Mouse (Mus musculus) midbrain, embryonic 12.5 days (tissue): ENCODE data around the gene Irs1. TPM values are rescaled to one million over a fixed set of nuclear protein-coding genes. Genes with fewer than 3 reads are reported as not detected.

Experiments used
- ATAC-seq: fragments of 200-750 bp; cut with Nextera tagmentation; 2 replicates; pipeline ENCODE4 v1.8.0; 2017; ENCODE audit warnings: low read depth, moderate TSS enrichment, moderate library complexity; ENCODE audit not compliant: low FRiP score
- H3K27ac ChIP-seq: fragments of 300-500 bp; sonication (generic); replicated peaks from 2 replicates; pipeline ENCODE4 v1.5.1; 2016; ENCODE audit warnings: mild to moderate bottlenecking
- H3K27me3 ChIP-seq: fragments of 300-500 bp; sonication (generic); 2 replicates; pipeline ENCODE4 v1.6.1; 2016; ENCODE audit warnings: mild to moderate bottlenecking
- H3K36me3 ChIP-seq: fragments of 300-500 bp; sonication (generic); 2 replicates; pipeline ENCODE4 v1.6.1; 2016
- H3K4me1 ChIP-seq: fragments of 300-500 bp; sonication (generic); 2 replicates; pipeline ENCODE4 v1.6.1; 2016
- H3K4me2 ChIP-seq: fragments of 300-500 bp; sonication (generic); replicated peaks from 2 replicates; pipeline ENCODE4 v1.6.1; 2016; ENCODE audit warnings: mild to moderate bottlenecking, moderate library complexity
- H3K4me3 ChIP-seq: fragments of 300-500 bp; sonication (generic); 2 replicates; pipeline ENCODE4 v1.5.1; 2016; ENCODE audit warnings: mild to moderate bottlenecking
- H3K9ac ChIP-seq: fragments of 300-500 bp; sonication (generic); replicated peaks from 2 replicates; pipeline ENCODE4 v1.6.1; 2016; ENCODE audit warnings: mild to moderate bottlenecking, moderate library complexity
- H3K9me3 ChIP-seq: fragments of 300-500 bp; sonication (generic); 2 replicates; pipeline ENCODE4 v1.6.1; 2016; ENCODE audit warnings: mild to moderate bottlenecking
- WGBS: fragments of 180-500 bp; shearing (Covaris S2); methylation state at CpG from one replicate; pipeline ENCODE4 v1.1.7; 2016; 5-methylcytosine and 5-hydroxymethylcytosine counted together
- polyA plus RNA-seq: library from polyadenylated mRNA; unstranded; fragments of >200 nt; fragmentation: Nextera tagmentation; extraction: Ambion mirVana; gene quantifications from 2 replicates; pipeline ENCODE4 v1.2.1, GENCODE M21; 2016

Irs1 gene
- 11.5 and 11.7 TPM in 2 replicates for polyA plus RNA-seq

DNA sequence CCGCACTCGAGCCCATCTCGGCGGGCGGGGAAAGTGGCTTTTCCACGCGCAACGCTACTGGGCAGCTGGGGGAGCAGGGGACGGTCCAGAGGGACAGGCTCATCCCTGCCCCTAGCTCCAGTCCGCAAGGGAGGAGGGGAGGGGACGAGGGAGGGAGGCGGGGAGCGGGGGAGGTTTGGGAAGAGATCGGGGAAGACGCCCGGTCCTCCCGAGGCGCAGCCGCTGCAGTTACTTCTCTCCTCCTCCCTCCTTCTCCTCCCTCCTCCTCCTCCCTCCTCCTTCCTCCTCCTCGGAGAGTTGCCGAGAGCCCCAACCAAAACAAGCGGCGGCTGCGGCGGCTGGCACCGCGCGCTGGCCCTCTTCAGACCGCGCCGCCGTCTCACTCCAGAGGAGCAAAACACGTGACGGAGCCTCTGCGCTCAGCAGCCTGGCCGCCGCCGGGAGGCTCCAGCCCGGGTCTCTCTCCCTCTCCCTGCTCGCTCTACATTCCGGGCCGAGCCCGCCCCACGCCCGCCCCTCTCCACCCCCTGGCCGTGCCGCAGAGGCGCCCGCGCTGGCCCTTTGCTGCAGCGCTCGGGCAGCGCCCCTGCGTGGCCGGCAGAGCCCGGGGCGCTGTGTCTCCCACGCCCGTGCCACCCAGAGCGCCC lies at the start of gene Irs1:
Irs1 (minus strand) TSS at position 266 of the 647 bp plus-strand sequence.
- Histone ChIP-seq H3K27me3 (no peaks in the 10 kb centered on the region), H3K4me2 (peak within 1 kb of the TSS; percentile 89), H3K4me1 (peaks cover 52% of the 10 kb centered on the region), H3K9me3 (no peaks in the 10 kb centered on the region), H3K4me3 (peak within 1 kb of the TSS; percentile 73), H3K27ac (peak within 1 kb of the TSS; percentile 97), H3K36me3 (peaks cover 14% of the 10 kb centered on the region), H3K9ac (peak within 1 kb of the TSS; percentile 83)
- 0% methylated on average over 35 of the region's 60 CpGs for WGBS
- ATAC-seq: peak; percentile 83

DNA sequence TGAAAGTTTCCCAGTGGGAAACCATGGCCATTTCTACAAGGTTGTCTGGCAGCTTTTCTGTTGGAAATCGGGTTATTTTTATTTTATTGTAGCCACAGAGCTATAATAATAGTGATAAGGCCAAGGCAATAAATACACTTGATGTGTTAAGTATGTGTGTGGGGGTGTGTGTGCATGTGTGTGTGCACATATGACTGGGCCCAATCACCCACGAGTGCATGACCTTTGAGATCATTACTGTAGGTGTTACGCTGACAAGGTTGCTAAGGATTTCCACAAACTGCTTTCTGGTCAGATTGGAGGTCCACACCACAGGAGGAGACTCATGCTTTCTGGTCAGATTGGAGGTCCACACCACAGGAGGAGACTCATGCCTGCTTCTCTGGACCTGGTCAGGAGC lies 43.3 kb upstream of the Irs1 start:
- H3K4me2 ChIP-seq: no peak overlapping the region
- H3K9ac ChIP-seq: no peak overlapping the region
- no peaks in the 10 kb centered on the region for H3K36me3 ChIP-seq
- no peaks in the 10 kb centered on the region for H3K27me3 ChIP-seq
- H3K4me1 ChIP-seq: peaks cover 6% of the 10 kb centered on the region
- no peak overlapping the region for H3K4me3 ChIP-seq
- ATAC-seq: no peak
- no peaks in the 10 kb centered on the region for H3K9me3 ChIP-seq
- 88% methylated on average over 3 of the region's 3 CpGs for WGBS
- H3K27ac ChIP-seq: no peak overlapping the region

DNA sequence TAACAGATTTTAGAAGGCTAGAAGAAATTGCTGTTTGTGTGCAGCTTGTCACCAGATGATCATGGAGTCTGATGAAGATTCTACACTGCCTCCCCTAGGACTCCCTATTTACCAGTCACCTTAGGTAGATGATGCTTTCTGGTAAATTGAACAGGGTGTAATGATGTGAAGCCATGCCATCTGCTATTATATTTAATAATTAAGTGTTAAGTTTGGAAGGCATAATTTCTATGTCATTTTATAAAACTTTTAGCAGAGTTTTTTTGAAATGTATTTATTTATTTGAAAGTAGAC lies 38.7 kb upstream of the Irs1 start:
- Histone ChIP-seq H3K9ac (no peak overlapping the region), H3K4me3 (no peak overlapping the region), H3K4me2 (no peak overlapping the region), H3K9me3 (no peaks in the 10 kb centered on the region), H3K27me3 (no peaks in the 10 kb centered on the region), H3K27ac (no peak overlapping the region; the same call in 1 of the 2 replicates), H3K4me1 (peaks cover 6% of the 10 kb centered on the region), H3K36me3 (no peaks in the 10 kb centered on the region)
- 0 out of 2 replicates have a peak, but pooled peaks have one; percentile 48 for ATAC-seq

DNA sequence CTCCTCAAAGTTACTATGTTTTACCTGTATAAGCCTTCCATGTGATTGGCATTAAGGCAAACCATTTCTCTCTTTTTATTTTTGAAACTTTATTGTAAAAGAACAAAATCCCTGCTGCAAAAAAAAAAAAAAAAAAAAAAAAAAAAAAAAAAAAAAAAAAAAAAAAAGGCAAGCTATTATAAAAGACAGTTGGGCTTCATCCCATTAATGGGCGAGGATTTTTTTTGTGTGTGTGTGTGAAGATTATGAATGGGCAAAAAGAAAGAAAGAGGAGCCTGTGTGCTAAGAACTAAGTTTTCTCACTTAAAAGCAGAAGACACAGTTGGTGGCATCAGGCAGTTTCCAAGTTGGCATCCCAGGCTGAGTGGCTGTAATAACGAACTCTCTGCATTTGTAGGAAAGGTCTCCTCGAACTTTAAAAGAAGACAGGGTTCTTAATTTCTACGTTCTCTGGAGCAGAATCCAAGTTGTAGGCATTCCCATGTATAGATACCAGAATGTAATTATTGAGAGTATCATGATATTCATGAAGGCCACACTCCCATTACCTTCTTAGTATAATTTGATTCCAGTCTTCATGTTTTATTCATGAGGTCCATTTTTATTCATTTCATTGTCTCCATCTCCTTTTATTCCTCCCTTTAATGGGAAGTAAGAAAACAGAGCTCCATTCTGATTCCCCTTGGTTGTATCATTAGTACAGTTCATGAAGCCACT lies 38.2 kb upstream of the Irs1 start:
- Histone ChIP-seq H3K4me1 (peaks cover 10% of the 10 kb centered on the region), H3K27ac (no peak overlapping the region; the same call in 1 of the 2 replicates), H3K27me3 (no peaks in the 10 kb centered on the region), H3K9me3 (no peaks in the 10 kb centered on the region), H3K4me3 (no peak overlapping the region), H3K9ac (no peak overlapping the region), H3K4me2 (no peak overlapping the region), H3K36me3 (no peaks in the 10 kb centered on the region)
- 52% methylated on average over 4 of the region's 4 CpGs for WGBS
- ATAC-seq: peak; percentile 36; the same call in 1 of the 2 replicates

DNA sequence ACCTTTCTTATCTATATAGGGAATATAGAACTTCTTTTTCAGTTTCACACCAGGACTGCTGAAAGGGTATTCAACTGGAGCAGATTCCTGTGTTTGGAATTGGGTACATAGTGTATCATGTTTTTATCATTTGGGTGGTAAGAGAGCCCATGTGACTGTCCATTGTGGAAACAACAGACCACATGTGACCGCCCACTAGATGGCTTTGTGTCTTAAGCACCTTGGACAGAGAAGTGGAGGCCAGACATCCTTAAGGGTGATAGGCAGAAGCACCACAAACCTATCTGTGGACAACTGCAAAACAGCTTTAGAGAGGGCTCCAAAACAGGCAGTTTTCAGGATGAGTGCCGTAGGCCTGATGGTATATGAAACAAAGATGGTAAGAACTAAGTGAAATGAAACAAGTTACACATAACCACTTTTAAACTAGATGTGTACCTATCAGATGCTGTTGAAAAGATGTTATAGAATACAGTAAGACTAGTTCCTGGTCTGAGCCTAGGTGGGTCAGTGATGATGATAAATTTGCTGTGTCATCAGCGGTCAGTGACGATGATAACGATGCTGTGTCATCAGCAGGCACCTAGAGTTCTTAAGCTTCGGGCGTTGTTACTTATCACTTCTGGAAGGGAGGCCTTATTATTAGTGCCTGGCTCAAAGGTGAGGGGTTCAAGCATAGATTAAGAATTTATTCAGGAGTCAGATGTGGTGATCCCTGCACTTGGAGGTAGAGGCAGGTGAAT lies 37.0 kb upstream of the Irs1 start:
- no peaks in the 10 kb centered on the region for H3K27me3 ChIP-seq
- peaks cover 17% of the 10 kb centered on the region for H3K4me1 ChIP-seq
- no peak overlapping the region for H3K9ac ChIP-seq
- H3K9me3 ChIP-seq: no peaks in the 10 kb centered on the region
- H3K36me3 ChIP-seq: no peaks in the 10 kb centered on the region
- H3K27ac ChIP-seq: no peak overlapping the region
- H3K4me2 ChIP-seq: no peak overlapping the region
- ATAC-seq: no peak
- 95% methylated on average over 7 of the region's 7 CpGs for WGBS
- H3K4me3 ChIP-seq: no peak overlapping the region

DNA sequence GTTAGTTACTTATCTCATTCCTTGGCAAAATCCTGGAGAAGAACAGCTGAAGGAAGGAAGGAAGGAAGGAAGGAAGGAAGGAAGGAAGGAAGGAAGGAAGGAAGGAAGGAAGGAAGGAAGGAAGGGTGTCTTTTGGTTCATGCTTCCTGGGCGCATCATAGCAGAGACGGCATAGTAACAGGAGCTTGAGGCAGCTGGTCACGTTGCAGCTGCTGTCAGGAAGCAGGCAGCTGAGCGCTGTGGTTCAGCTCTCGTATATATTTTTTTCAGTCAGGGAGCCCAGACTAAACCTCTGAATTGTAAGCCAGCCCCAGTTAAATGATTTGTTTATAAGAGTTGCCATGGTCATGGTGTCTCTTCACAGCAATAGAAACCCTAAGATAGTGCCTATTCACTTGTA lies 34.9 kb upstream of the Irs1 start:
- no peaks in the 10 kb centered on the region for H3K36me3 ChIP-seq
- H3K4me1 ChIP-seq: peaks cover 30% of the 10 kb centered on the region
- no peak overlapping the region for H3K27ac ChIP-seq
- no peak overlapping the region for H3K4me2 ChIP-seq
- no peak overlapping the region for H3K9ac ChIP-seq
- no peaks in the 10 kb centered on the region for H3K27me3 ChIP-seq
- H3K9me3 ChIP-seq: no peaks in the 10 kb centered on the region
- WGBS: 81% methylated on average over 5 of the region's 5 CpGs
- ATAC-seq: no peak
- no peak overlapping the region for H3K4me3 ChIP-seq

DNA sequence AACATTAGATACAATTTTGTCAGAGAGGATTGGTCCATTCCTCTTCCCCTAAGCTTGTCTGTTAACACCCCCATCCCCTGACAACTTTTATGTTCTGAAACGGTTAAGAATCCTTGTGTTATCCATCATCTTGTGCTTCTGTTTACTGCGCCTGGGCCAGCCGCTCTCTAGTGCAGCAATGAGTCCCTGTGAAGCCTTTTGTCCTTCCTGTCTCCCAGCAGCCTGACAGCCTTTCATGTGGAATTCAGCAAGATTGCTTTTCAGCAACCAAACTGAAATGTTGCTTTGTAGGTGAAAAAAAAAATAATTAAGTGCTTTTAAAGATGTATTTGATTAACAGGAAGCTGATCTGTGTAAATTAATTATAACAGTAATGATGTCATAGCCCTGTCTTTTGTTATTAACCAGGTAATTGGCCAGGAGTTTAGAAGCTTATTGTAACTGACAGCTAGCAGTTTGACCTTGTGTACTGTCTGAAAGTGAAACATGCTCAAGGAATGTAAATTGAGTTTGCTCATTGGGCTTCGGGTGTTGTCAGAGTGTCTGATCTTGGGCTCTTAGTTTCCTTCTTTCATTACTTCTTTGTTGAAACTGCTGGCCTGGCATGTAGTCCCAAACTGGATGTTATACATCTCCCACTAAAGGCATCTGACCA lies 33.0 kb upstream of the Irs1 start:
- Histone ChIP-seq H3K9ac (0 out of 2 replicates have a peak overlapping the region, but pooled peaks have one; percentile 11), H3K36me3 (no peaks in the 10 kb centered on the region), H3K9me3 (no peaks in the 10 kb centered on the region), H3K4me3 (no peak overlapping the region), H3K27ac (0 out of 2 replicates have a peak overlapping the region, but pooled peaks have one; percentile 46), H3K4me2 (no peak overlapping the region), H3K4me1 (peaks cover 39% of the 10 kb centered on the region), H3K27me3 (no peaks in the 10 kb centered on the region)
- no peak for ATAC-seq
- WGBS: 28% methylated on average over 4 of the region's 4 CpGs

DNA sequence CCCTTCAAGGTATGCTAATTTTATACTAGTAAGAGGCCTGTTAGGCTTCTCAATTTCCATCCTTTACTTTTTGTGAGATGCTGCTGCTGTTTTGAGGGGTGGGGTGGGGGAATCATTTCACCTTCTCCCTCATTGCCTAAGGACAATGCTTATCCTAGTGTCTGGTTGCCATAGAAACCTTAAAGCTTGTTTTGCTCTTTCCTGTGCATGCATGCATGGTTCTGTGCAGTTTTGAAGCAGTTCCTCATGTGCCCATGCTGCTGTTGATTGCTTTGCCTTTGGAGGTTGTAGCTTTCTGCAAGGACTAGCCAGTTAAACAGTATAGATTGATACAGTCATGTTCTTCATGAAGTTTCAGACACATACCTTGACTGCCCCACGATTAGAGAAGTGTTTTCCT lies 30.2 kb upstream of the Irs1 start:
- no peaks in the 10 kb centered on the region for H3K9me3 ChIP-seq
- no peaks in the 10 kb centered on the region for H3K36me3 ChIP-seq
- no peak for ATAC-seq
- no peak overlapping the region for H3K27ac ChIP-seq
- no peak overlapping the region for H3K9ac ChIP-seq
- no peak overlapping the region for H3K4me2 ChIP-seq
- no peaks in the 10 kb centered on the region for H3K27me3 ChIP-seq
- peaks cover 48% of the 10 kb centered on the region for H3K4me1 ChIP-seq
- H3K4me3 ChIP-seq: no peak overlapping the region
- 85% methylated on average over 1 of the region's 1 CpGs for WGBS

DNA sequence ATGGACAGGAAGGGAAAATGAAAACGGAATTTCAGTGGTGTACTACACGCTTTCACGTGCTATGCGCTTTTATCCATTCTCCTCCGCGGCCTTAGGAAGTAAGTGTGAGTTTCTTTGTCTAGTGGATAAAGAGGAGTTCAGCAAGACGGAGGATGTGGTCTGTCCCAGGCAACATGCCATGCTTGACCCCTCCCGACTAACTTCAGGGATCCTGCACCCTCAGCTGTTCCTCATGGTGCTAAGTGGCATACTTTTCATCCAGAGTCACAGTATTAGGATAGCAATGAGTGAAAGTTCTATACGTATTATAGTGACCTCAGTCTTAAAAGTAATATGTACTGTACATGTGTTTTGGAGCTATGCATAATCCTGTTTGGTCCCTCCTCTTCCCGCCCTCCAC lies 29.6 kb upstream of the Irs1 start:
- ATAC-seq: no peak
- H3K27me3 ChIP-seq: no peaks in the 10 kb centered on the region

DNA sequence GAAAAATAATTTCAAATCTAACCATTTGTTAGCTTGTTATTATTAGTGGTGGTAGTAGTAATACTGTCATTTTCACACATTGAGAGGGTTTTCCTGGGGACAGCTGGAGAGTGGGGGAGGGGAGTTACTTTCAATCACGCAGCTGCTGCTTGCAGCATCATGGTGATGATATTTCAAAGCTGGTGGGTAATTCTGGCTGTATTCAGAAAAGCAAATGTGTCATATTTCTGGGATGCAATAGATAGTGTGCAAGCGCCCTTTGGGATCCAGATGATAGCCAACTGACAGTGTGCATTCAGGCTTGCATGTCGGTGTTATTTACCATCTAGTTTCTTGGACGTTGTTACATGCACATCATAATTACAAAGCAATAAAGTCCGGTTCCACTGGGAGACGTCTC lies 29.2 kb upstream of the Irs1 start:
- Histone ChIP-seq H3K4me1 (peaks cover 48% of the 10 kb centered on the region), H3K9ac (no peak overlapping the region), H3K36me3 (no peaks in the 10 kb centered on the region), H3K27me3 (no peaks in the 10 kb centered on the region), H3K4me3 (no peak overlapping the region), H3K4me2 (no peak overlapping the region), H3K9me3 (no peaks in the 10 kb centered on the region), H3K27ac (peak overlapping the region; percentile 40)
- WGBS: 65% methylated on average over 6 of the region's 6 CpGs
- no peak for ATAC-seq

More for the DNA sequence above, 29.6 kb upstream of the Irs1 start:
- peak overlapping the region; percentile 40 for H3K27ac ChIP-seq
- no peaks in the 10 kb centered on the region for H3K36me3 ChIP-seq
- no peak overlapping the region for H3K4me3 ChIP-seq
- WGBS: 59% methylated on average over 10 of the region's 10 CpGs
- H3K4me2 ChIP-seq: no peak overlapping the region
- no peaks in the 10 kb centered on the region for H3K9me3 ChIP-seq
- H3K4me1 ChIP-seq: peaks cover 48% of the 10 kb centered on the region
- H3K9ac ChIP-seq: no peak overlapping the region

DNA sequence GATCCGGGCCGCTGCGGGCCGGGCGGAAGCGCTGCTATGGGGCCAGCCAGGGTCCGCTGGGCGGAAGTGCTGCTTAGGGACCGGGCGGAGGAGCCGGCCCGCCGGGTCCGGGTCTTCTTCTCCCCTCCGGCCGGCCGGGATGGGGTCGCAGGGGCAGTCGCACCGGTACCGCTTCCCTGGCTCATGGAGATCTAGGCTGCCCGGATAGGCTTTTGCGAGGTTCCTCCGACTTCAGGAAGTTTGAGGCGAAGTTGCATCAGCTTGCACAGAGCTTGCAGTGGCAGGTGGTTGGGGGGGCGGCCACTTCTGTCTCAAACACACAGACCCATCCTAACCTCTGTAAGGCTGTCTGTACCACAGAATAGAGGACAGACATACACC lies 25.5 kb upstream of the Irs1 start:
- WGBS: under 1% methylated on average over 21 of the region's 26 CpGs
- Histone ChIP-seq H3K4me2 (peak overlapping the region; percentile 76), H3K27ac (peak overlapping the region; percentile 97), H3K9me3 (no peaks in the 10 kb centered on the region), H3K36me3 (no peaks in the 10 kb centered on the region), H3K9ac (peak overlapping the region; percentile 94), H3K4me3 (peak overlapping the region; percentile 85), H3K27me3 (no peaks in the 10 kb centered on the region), H3K4me1 (peaks cover 29% of the 10 kb centered on the region)
- ATAC-seq: no peak; the same call in 1 of the 2 replicates
